Mouse (Mus musculus) hindlimb bud, embryonic 11.5 days (tissue): Measurements from ENCODE around the gene Foxk1.

Experiments used
- DNase-seq: peaks from one replicate; pipeline ENCODE4 v3.0.0-alpha.2; 2012; ENCODE audit warnings: low read depth, low spot score; ENCODE audit errors: extremely low spot score

Foxk1 gene

GRCm38 (mm10) chr5:142441332-142442044 is 40.2 kb downstream of the Foxk1 start:
- DNase-seq, result no peak

- DNase-seq, result no peak
Observed at GRCm38 (mm10) chr5:142442045-142442440, 40.7 kb downstream of the Foxk1 start.

GRCm38 (mm10) chr5:142443514-142443913 is 42.2 kb downstream of the Foxk1 start:
- DNase-seq, result no peak

- no peak for DNase-seq
Observed at GRCm38 (mm10) chr5:142443994-142444393, 42.7 kb downstream of the Foxk1 start.

- no peak for DNase-seq
Observed at GRCm38 (mm10) chr5:142444791-142445531, 43.7 kb downstream of the Foxk1 start.

- no peak for DNase-seq
Observed at GRCm38 (mm10) chr5:142445709-142446108, 44.4 kb downstream of the Foxk1 start.

DNA sequence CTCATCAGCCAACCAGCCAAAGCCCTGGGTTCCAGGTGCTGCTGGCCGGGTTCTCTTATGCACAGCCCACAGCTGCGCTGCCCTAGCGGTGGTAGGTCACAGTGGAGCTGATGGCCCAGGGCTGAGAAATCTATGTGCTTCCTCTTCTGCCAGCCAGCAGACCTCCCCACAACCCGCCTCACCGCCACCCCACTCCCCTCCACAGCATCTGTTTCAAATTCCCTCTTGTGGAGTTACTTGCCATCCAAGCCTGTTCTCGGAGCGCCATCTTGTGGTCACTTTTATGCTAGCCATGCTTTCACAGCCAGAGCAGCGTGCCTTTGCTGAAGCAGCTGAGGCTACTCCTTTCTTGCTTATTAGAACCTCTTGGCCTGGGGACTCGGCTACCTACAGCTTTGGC is 46.8 kb downstream of the Foxk1 start:
- DNase-seq, result peak; percentile 95

DNA sequence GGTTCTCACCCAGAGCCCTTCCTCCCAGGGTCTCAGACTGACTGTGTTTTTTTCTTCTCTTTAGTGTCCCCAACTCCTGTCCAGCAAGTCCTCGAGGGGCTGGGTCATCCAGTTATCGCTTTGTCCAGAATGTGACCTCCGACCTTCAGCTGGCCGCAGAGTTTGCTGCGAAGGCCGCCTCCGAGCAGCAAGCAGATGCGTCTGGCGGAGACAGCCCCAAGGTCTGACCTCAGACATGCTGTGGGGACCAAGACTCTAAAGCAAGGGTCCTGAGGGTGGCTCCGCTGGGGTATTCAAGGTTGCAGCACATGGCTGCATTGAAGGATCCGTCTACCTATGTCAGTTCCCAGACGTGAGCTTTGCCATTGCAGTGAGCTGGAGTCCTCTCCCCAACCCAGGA is 47.3 kb downstream of the Foxk1 start:
- no peak for DNase-seq

DNA sequence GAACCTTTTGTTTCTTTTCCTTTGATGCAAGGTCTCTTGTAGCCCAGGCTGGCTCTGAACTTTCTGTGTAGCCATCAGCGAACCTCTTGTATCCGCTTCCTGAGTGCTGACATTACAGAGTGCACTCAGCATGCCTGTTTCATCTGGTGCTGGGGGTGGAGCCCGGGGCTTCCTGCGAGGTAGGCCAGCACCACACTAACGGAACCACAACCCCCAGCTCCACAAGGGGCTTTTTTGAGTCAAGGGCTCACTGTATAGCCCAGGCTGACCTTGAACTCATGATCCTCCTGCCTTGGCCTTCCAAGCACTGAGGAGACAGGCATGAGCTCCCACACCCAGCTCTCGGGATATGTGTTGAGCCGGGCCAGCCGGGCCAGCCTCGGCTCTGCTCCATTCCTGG is 49.5 kb downstream of the Foxk1 start:
- no peak for DNase-seq

DNA sequence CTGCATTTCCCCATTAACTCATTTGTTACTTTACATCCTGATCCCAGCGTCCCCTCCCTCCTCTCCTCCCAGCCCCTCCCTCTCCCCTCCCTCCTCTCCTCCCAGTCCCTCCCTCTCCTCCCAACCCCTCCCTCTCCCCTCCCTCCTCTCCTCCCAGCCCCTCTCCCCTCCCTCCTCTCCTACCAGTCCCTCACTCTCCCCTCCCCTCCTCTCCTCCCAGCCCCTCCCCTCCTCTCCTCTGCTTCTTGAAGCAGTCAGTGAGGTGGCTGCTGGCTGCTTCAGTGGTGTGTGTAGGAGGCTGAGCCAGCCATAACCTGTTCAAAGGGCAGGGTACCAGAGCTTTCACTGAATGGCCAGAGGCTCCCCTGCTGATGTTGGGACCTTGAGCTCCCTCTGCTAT is 50.5 kb downstream of the Foxk1 start:
- DNase-seq, result no peak

GRCm38 (mm10) chr5:142453742-142454141 is 52.4 kb downstream of the Foxk1 start:
- no peak for DNase-seq

DNA sequence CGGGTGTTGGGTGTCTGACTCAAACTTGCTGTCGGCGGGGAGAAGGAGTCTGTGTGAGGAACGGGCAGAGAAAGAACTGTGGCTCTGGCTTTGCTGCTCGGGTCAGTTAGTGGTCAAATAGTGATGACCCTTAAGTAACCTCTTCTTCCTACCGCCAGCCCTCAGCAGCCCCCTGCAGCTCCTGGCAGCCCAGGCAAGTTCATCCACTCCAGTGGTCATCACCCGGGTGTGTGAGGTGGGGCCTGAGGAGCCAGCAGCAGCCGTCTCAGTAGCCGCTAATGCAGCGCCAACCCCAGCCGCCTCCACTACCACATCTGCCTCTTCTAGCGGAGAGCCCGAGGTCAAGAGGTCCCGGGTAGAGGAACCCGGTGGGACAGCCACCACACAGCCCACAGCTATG is 55.0 kb downstream of the Foxk1 start:
- no peak for DNase-seq

GRCm38 (mm10) chr5:142457345-142457744 is 56.0 kb downstream of the Foxk1 start:
- no peak for DNase-seq

DNA sequence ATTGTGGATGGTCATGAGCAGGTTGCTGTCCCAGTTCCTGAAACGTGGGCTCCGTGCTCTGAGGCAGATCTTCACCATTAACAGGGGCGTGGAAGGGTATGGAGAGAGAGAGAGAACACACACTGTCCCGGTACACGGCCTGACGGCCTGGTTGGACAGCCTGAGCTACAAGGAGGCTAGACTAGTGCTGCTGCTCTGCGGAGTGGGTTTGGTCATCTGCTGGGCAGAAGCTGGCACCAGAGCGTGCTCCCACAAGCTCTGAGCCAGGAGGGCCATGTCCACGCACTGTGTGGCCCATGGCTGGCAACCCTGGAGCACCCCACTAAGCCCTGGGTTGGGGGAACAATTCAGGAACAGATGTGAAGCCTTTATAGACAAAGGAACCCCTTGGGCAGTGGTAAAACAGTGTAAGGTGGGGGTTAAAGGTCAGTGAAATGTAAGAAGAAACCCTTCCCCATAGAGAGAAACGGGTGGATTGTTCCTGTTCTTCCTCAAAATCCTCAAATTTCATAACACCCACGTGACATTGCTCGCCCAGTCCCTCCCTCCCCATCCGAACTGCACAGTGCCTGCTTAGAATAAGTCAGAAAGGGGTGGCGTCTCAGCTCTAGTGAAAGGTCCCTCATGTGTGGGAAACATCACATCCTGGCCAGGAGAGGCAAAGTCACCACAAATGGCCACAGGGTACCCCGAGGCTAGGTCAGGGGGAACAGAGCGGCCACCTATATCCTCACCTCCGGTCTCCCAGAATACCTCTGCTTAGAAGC is 57.7 kb downstream of the Foxk1 start:
- DNase-seq, result no peak

GRCm38 (mm10) chr5:142459834-142460233 is 58.5 kb downstream of the Foxk1 start:
- no peak for DNase-seq

GRCm38 (mm10) chr5:142461942-142462640 is 60.8 kb downstream of the Foxk1 start:
- no peak for DNase-seq

DNA sequence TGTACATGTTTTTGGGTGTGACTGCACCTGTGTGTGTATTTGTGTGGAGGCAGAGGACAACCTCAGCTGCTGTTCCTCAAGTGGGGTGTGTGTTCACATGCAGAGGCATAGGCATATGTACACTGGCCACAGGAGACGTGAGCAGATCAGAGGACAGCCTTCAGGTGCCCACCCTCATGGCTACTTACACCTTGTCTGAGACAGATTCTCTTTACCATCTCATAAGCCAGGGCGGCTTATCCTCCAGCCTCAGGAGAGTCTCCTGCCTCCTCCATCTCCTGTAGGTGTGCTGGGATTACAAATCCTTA is 61.3 kb downstream of the Foxk1 start:
- no peak for DNase-seq

GRCm38 (mm10) chr5:142463011-142463410 is 61.7 kb downstream of the Foxk1 start:
- no peak for DNase-seq

DNA sequence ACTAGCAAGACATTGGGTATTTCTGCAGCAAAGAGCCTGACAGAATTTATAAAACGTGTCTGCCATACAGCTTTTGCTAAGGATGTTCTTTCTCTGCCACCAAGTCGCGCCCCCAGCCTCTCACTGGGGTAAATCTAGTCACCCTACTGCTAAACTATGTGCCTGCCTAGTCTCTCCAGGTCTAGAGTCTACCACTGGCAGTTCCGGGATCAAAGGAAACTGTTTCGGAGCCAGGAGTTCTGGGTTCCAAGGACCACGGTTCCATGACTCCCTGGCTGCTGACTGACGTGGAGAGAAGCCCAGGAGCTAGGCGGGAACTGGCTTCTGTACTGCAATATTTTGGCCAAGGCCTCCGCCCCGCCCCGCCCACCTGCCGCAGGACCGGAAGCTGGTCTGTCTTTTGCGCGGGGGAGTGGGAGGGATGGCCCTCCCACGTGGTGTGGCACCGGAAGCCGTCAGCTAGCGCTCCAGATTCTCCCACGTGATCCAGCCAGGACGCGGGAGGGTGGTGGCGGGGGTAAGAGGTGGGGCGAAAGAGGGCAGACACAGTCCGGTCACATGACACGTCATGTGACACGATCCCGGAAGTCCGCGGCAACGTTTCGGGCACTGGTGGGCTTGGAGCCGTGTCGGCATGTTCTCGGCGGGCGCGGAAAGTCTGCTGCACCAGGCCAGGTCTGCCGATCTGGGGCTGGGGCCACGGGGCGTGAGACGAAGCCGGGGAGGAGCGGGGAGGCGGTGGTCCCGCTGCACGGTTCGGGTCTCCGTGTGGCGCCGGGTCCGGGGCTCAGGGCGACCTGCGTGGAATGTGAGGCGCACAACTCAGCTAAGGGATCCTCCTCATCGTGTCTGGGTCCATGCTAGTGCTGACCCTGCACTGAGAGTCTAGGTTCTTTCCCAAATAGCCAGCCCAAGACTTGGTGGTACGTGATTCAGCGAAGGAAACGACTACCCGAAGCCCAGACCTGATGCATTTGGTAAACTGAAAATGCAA is 62.5 kb downstream of the Foxk1 start, which contains the start of gene Ap5z1:
Gene Ap5z1 (plus strand): TSS at position 484 of the 994 bp plus-strand sequence.
- no peak for DNase-seq

- no peak for DNase-seq
Observed at GRCm38 (mm10) chr5:142468375-142468774, 67.1 kb downstream of the Foxk1 start.
